Mouse (Mus musculus) erythroblast, embryonic 14.5 days (primary cell): ENCODE results near the gene Filip1l.

Source experiments
- GATA1 ChIP-seq: IDR thresholded peaks from 2 replicates; pipeline ENCODE4 v1.6.1; 2012; ENCODE audit warnings: low read length, inconsistent platforms, mixed read lengths
- TAL1 ChIP-seq: IDR thresholded peaks from 3 replicates; pipeline ENCODE4 v1.6.1; 2012; ENCODE audit warnings: low read length, inconsistent platforms, mixed read lengths

DNA sequence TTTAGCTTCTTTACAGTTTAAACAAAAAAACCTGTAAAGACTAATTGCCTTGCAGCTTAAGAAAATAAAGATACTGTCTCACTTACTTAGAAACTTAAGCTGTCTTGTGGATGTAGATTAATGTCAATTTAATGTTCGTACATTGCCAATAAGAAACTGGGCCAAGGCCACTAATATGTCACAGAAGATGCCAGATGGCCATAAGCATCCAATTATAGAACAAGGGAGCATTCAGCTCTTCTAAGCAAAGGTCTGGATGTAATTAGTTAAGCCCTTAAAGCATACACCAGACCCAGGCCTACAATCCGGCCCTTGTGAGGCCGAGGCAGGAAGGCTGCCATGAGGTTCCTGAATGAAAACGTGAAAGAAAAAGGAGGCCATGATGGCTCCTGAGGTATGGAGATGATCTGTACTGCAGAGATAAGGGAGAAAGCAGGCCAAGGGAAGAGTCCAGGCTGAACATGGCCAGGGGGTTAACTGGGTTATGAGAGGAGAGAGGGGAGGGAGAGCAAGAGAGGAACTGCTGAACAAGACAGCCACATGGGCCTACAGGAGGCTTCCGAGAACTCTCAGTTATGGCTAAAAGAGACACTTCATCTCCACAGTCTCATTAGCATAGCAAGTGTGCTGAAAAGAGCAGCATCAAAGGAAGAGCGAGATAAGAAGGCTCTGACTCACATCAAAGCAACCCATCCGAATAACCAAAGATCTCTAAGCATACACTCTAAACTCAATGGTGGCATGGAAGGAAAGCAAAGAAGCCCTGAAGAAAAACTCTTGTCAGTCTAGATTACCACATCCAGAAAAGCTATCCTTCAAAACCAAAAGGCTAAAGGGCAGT lies 33.4 kb upstream of the Filip1l start:
- TF ChIP-seq TAL1 (no peak), GATA1 (no peak)
